Mouse (Mus musculus) stomach, embryonic 14.5 days (tissue): ENCODE data around the gene Gm8369. TPM values are rescaled to one million over a fixed set of nuclear protein-coding genes. Genes with fewer than 3 reads are reported as not detected.
"Not testable (repeated sequence)": the region's sequence is repeated elsewhere in the genome, so short reads cannot be mapped to it uniquely, and the experiment has no call there.

ENCODE experiments used
- ATAC-seq: fragments of 200-750 bp; cut with Nextera tagmentation; 2 replicates; pipeline ENCODE4 v1.8.0; 2017; ENCODE audit warnings: low read depth, moderate TSS enrichment; ENCODE audit not compliant: insufficient number of reproducible peaks, insufficient read depth, low FRiP score
- H3K27ac ChIP-seq: fragments of 300-500 bp; sonication (generic); 2 replicates; pipeline ENCODE4 v1.5.1; 2014; ENCODE audit warnings: mild to moderate bottlenecking, low read length, moderate library complexity, mixed read lengths
- H3K27me3 ChIP-seq: fragments of 300-500 bp; sonication (generic); 2 replicates; pipeline ENCODE4 v1.6.1; 2014; ENCODE audit warnings: low read length, control low read depth, mixed read lengths; ENCODE audit not compliant: control insufficient read depth, insufficient read depth
- H3K36me3 ChIP-seq: fragments of 300-500 bp; sonication (generic); 2 replicates; pipeline ENCODE4 v1.6.1; 2014; ENCODE audit warnings: mild to moderate bottlenecking, control low read depth, low read length, moderate library complexity, mixed read lengths; ENCODE audit not compliant: control insufficient read depth, insufficient read depth
- H3K4me1 ChIP-seq: fragments of 300-500 bp; sonication (generic); 2 replicates; pipeline ENCODE4 v1.6.1; 2014; ENCODE audit warnings: low read length, control low read depth, mixed read lengths; ENCODE audit not compliant: control insufficient read depth, insufficient read depth
- H3K4me2 ChIP-seq: fragments of 300-500 bp; sonication (generic); replicated peaks from 2 replicates; pipeline ENCODE4 v1.6.1; 2014; ENCODE audit warnings: low read depth, low read length, control low read depth
- H3K4me3 ChIP-seq: fragments of 300-500 bp; sonication (generic); 2 replicates; pipeline ENCODE4 v1.5.1; 2014; ENCODE audit warnings: low read depth, low read length, control low read depth
- H3K9ac ChIP-seq: fragments of 300-500 bp; sonication (generic); replicated peaks from 2 replicates; pipeline ENCODE4 v1.6.1; 2014; ENCODE audit warnings: low read depth, mild to moderate bottlenecking, control low read depth, low read length, moderate library complexity, mixed read lengths
- H3K9me3 ChIP-seq: fragments of 300-500 bp; sonication (generic); 2 replicates; pipeline ENCODE4 v1.6.1; 2016; ENCODE audit warnings: low read depth, low read length, control low read depth; ENCODE audit not compliant: control insufficient read depth
- WGBS: fragments of 180-500 bp; shearing (Covaris S2); extraction: QIAGEN DNeasy Blood & Tissue Kit; methylation state at CpG from one replicate; pipeline ENCODE4 v1.1.7; 2014; 5-methylcytosine and 5-hydroxymethylcytosine counted together
- polyA plus RNA-seq: library from polyadenylated mRNA; unstranded; fragments of >200 nt; fragmentation: Nextera tagmentation; extraction: Ambion mirVana; gene quantifications from 2 replicates; pipeline ENCODE4 v1.2.1, GENCODE M21; 2014

The Gm8369 gene
- polyA plus RNA-seq, 1 experiment from 2014 or later: not detected

DNA sequence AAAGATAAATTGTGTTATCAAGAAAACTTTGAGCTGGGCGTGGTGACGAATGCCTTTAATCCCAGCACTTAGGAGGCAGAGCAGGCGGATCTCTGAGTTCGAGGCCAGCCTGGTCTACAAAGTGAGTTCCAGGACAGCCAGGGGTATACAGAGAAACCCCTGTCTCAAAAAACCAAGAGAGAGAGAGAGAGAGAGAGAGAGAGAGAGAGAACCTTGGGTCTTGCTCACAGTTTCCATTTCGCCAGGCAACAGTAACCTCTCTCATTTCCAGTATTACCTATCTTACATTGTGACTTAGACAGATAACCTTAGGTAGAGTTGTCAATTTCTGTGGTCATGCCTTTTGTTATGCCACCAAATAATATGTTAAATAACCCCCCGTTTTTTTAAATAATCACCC, 10.6 kb downstream of the Gm8369 start:
- no peaks in the 10 kb centered on the region for H3K36me3 ChIP-seq
- H3K4me3 ChIP-seq: no peak overlapping the region
- H3K27ac ChIP-seq: no peak overlapping the region
- 79% methylated on average over 6 of the region's 6 CpGs for WGBS
- H3K4me2 ChIP-seq: no peak overlapping the region
- no peaks in the 10 kb centered on the region for H3K4me1 ChIP-seq
- H3K9ac ChIP-seq: no peak overlapping the region
- no peaks in the 10 kb centered on the region for H3K9me3 ChIP-seq
- H3K27me3 ChIP-seq: no peaks in the 10 kb centered on the region
- ATAC-seq: no peak

DNA sequence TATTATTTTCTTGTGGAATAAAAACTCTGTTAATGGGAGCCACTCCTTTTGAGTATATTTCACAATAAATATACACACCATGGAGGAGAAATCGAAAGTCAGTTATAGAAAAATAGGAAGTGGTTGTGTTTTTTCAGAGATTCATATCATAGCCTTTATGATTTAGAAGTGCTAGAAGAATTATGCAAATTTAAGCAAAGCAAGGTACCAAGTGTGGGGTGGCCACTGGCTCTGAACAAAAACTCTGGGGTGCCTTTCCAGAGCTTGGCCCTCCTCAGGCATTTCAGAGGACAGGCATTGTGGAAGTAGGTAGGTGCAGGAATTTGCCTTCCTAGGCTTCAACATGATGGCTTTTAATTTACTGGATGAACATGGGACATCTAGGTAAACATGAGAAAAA, 11.6 kb downstream of the Gm8369 start:
- not testable (repeated sequence) for H3K27ac ChIP-seq, ATAC-seq, H3K36me3 ChIP-seq, H3K9me3 ChIP-seq, H3K27me3 ChIP-seq, H3K9ac ChIP-seq, H3K4me3 ChIP-seq, H3K4me1 ChIP-seq, H3K4me2 ChIP-seq
- 85% methylated on average over 1 of the region's 1 CpGs for WGBS

DNA sequence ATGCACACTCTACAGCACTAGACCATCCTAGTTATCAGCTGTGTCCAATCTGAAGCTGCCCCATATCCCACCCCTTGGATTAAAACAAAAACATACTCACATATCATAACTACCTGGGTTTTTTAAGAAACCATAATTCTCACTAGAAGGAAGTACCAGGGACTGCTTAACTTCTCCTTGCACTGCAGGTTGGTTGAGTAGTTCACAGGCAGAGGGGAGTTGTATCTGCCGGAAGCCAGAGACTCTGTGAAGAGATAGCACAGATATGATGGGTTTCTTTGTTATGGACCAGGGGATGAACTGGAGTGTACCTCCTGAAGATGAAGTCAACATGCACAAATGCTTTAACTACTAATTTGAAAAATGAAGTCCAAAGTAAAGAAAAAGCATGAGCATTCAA, 15.1 kb downstream of the Gm8369 start:
- Histone ChIP-seq H3K27me3 (no peaks in the 10 kb centered on the region), H3K9ac (no peak overlapping the region), H3K9me3 (no peaks in the 10 kb centered on the region), H3K27ac (no peak overlapping the region), H3K4me3 (no peak overlapping the region), H3K36me3 (no peaks in the 10 kb centered on the region), H3K4me1 (no peaks in the 10 kb centered on the region), H3K4me2 (no peak overlapping the region)
- 83% methylated on average over 1 of the region's 1 CpGs for WGBS
- no peak for ATAC-seq

DNA sequence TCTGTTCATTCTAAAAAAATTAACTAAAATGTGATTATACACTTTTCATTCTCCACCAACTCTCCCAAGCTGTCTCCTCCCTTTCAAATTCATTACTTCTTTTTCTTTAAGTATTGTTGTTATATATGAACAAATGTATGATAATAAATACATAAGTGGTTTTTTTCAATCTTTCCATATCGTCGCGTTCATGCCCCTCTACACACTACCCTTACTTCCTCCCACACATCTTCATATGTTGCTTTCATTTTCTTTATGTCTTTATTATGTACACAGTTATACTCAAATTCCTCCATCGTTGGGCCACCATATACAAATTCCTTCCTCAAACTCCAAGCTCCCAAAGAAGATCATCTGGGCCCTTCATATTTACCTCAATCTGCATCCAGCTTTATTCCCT, 15.6 kb downstream of the Gm8369 start:
- no peak overlapping the region for H3K9ac ChIP-seq
- no peak for ATAC-seq
- 87% methylated on average over 4 of the region's 4 CpGs for WGBS
- H3K27ac ChIP-seq: no peak overlapping the region
- no peaks in the 10 kb centered on the region for H3K36me3 ChIP-seq
- no peaks in the 10 kb centered on the region for H3K9me3 ChIP-seq
- H3K27me3 ChIP-seq: no peaks in the 10 kb centered on the region
- no peaks in the 10 kb centered on the region for H3K4me1 ChIP-seq
- H3K4me2 ChIP-seq: no peak overlapping the region
- H3K4me3 ChIP-seq: no peak overlapping the region

DNA sequence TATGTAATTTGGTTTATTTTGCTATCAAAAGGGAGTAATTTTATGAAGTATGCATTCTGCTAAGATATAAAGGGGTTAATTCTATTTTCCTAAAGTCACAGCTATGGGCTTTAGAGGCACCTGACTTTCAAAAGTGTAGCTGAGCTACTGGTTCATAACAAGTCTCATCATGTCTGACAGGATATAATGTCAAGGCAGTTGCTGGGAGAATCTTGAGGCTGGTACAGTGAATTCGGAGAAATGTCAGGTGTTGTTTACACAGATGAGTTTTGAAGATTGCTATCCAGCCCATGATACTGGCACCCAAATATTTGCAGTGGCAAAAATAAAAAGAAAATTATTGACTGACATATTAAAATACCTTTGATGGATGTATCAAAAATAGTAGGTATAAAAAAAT, 19.1 kb downstream of the Gm8369 start:
- ATAC-seq: no peak
- Histone ChIP-seq H3K27ac (no peak overlapping the region), H3K4me3 (no peak overlapping the region), H3K9ac (no peak overlapping the region), H3K36me3 (no peaks in the 10 kb centered on the region), H3K27me3 (no peaks in the 10 kb centered on the region), H3K4me2 (no peak overlapping the region), H3K9me3 (no peaks in the 10 kb centered on the region), H3K4me1 (no peaks in the 10 kb centered on the region)
- WGBS: 63% methylated on average over 1 of the region's 1 CpGs

DNA sequence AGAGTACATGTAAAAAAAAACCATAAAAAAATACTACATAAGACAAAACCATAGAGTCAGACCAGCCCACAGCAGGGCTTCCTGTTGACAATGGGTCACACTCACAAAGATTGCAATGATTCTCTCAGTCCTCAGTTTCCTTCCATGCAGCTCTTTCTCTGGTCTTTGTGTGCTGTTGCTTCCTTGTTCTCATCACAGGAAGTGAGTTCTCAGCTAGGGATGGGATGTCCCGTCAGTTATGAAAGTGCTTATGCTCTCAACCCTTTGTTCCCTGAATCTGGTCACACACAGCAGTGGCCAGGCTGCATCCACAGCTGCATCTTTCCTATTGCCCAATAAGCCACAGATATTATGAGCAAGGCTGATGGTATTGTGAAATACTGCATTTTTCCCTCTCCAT, 27.7 kb downstream of the Gm8369 start:
- no peak overlapping the region for H3K4me3 ChIP-seq
- H3K9me3 ChIP-seq: no peaks in the 10 kb centered on the region
- no peak overlapping the region for H3K27ac ChIP-seq
- H3K36me3 ChIP-seq: no peaks in the 10 kb centered on the region
- no peaks in the 10 kb centered on the region for H3K4me1 ChIP-seq
- 71% methylated on average over 1 of the region's 1 CpGs for WGBS
- no peak overlapping the region for H3K9ac ChIP-seq
- ATAC-seq: no peak
- H3K4me2 ChIP-seq: no peak overlapping the region
- no peaks in the 10 kb centered on the region for H3K27me3 ChIP-seq

DNA sequence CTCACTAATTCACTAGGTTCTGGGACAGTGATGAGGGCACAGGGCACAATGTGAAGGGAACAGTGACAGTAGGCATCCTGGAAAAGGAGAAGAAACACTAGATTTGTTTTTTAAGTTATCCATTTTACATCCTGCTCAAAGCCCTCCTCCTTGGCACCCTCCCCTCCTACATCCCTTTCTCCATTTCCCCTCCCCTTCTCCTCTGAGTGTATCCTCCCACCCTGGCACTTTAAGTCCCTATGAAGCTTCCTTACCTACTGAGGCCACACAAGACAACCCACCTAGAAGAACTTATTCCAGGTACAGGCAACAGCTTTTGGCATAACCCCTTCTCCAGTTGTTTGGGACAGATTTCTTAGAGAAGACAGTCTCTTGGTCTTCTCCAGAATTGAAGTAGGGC, 30.5 kb downstream of the Gm8369 start, which contains the start of gene Ms4a6b:
TSS of gene Ms4a6b (plus strand) at position 267 of the 400 bp plus-strand sequence.
- Histone ChIP-seq H3K36me3 (no peaks in the 10 kb centered on the region), H3K4me3 (no peak within 1 kb of the TSS), H3K9ac (no peak within 1 kb of the TSS), H3K27ac (no peak within 1 kb of the TSS), H3K9me3 (no peaks in the 10 kb centered on the region), H3K27me3 (no peaks in the 10 kb centered on the region), H3K4me2 (no peak within 1 kb of the TSS), H3K4me1 (no peaks in the 10 kb centered on the region)
- no peak for ATAC-seq

DNA sequence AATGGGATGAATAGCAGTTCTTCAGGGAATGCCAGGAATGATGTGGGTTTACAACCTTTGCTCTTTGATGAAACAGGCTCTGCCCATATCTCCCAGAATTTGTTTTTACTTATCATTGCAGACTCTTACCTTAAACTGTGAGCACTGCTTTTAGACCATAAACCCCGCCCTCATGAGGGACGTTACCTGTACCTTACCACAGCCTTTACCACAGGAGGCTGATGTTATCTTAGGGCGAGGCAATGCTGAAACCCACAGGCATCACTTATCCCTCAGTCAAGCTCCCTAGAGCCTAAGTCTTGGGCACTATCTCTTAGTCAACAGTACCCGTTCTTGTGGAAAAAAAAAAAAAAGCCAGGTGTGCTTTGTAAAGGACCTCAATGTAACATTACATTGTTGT, 31.1 kb downstream of the Gm8369 start:
- Histone ChIP-seq H3K9ac (no peak overlapping the region), H3K27me3 (no peaks in the 10 kb centered on the region), H3K9me3 (no peaks in the 10 kb centered on the region), H3K4me3 (no peak overlapping the region), H3K4me1 (no peaks in the 10 kb centered on the region), H3K4me2 (no peak overlapping the region), H3K27ac (no peak overlapping the region), H3K36me3 (no peaks in the 10 kb centered on the region)
- 62% methylated on average over 4 of the region's 4 CpGs for WGBS
- 0 out of 2 replicates have a peak, but pooled peaks have one; percentile 33 for ATAC-seq

DNA sequence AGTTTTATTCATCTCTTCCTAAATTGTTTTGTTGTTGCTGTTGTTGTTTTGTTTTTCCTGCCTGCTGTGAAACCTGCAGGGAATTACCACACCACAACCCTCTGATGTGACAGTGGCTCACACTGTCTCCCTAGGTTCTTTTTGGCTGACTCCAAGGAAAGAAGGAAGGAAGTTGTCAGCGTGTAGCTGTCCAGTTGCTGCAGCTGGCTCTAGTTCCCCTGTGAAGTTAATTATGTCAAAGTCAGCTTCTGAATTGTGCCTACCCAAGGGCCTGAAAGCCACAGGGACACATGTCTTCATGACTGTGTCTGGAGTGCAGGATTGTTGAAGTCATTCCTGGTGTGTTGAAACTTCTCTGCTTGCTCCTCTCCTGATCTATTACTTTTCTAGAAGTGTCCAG, 31.6 kb downstream of the Gm8369 start:
- H3K36me3 ChIP-seq, ATAC-seq: not testable (repeated sequence)
- 33% methylated on average over 1 of the region's 1 CpGs for WGBS

More for the DNA sequence above, 31.6 kb downstream of the Gm8369 start:
- H3K4me2 ChIP-seq, H3K4me3 ChIP-seq, H3K9me3 ChIP-seq, H3K9ac ChIP-seq, H3K27me3 ChIP-seq, H3K27ac ChIP-seq, H3K4me1 ChIP-seq: not testable (repeated sequence)
